Mouse (Mus musculus): ENCODE data around the gene Ankef1. TPM values are rescaled to one million over a fixed set of nuclear protein-coding genes. Genes with fewer than 3 reads are reported as not detected.

The Ankef1 gene
- total and polyA plus RNA-seq, 3 experiments, result not detected

- no peak for DNase-seq (ENCODE audit: extremely low read depth)
- in situ Hi-C loops (cut with MboI; ENCODE audit: low pct_ligation_motif_present, low pct_unique_long_range_greater_than_20kb, low sequenced_read_pairs), result no loop called here
- dilution Hi-C loops (cut with MboI; ENCODE audit: extremely low pct_ligation_motif_present, extremely low pct_unique_long_range_greater_than_20kb, low sequenced_read_pairs), result no loop called here
- Histone ChIP-seq H3K27me3 (replicated peaks) (no peaks in the 10 kb centered on the region), H3K4me3 (replicated peaks in 1 of 3; ENCODE audit: low read depth in 2 of 3, low read length in 2 of 3, poor library complexity in 1 of 3) (no peak overlapping the region), H3K79me2 (replicated peaks; ENCODE audit: control insufficient read depth, extremely low read depth, insufficient read depth, poor library complexity, severe bottlenecking) (no peaks in the 10 kb centered on the region), H3K36me3 (replicated peaks in 1 of 2; ENCODE audit: control insufficient read depth in 1 of 2, insufficient read depth in 1 of 2, low read length in 1 of 2) (no peaks in the 10 kb centered on the region), H3K27ac (ENCODE audit: insufficient read depth, low read depth) (no peak overlapping the region), H3K4me1 (ENCODE audit: control insufficient read depth in 1 of 2, insufficient read depth in 2 of 2) (no peaks in the 10 kb centered on the region), H3K9ac (ENCODE audit: insufficient read depth, low read depth) (no peak overlapping the region), H3K4me2 (ENCODE audit: insufficient read depth, low read depth, poor library complexity, severe bottlenecking) (no peak overlapping the region), H3K9me3 (replicated peaks; ENCODE audit: low read length) (peaks cover 14% of the 10 kb centered on the region)
- TF ChIP-seq MYC (IDR thresholded peaks at IDR 0.05; ENCODE audit: low read depth, low read length), result no peak
- no peak for TF ChIP-seq MEF2A (IDR thresholded peaks at IDR 0.05; ENCODE audit: borderline replicate concordance, low read depth, low read length)
- TF ChIP-seq CHD1 (IDR thresholded peaks at IDR 0.05; ENCODE audit: low read depth, low read length), result no peak
Observed at GRCm38 (mm10) chr2:136532033-136532432, 30.3 kb downstream of the Ankef1 start.

GRCm38 (mm10) chr2:136558020-136558419, 56.3 kb downstream of the Ankef1 start:
- H3K9ac ChIP-seq (ENCODE audit: insufficient read depth, low read depth), result no peak overlapping the region
- H3K27ac ChIP-seq (ENCODE audit: insufficient read depth, low read depth), result no peak overlapping the region
- TF ChIP-seq CTCF (conservative IDR thresholded peaks at IDR 0.05 in 1 of 2, IDR thresholded peaks at IDR 0.05 in 1 of 2; ENCODE audit: low read depth in 2 of 2, low read length in 2 of 2) (peak in 1 of 2 experiments; percentile 4; a peak in 1 of 4 replicates), USF2 (conservative IDR thresholded peaks at IDR 0.05; ENCODE audit: low read depth, low read length) (no peak), NRF1 (IDR thresholded peaks at IDR 0.05; ENCODE audit: low read depth, low read length) (no peak)
- H3K27me3 ChIP-seq (replicated peaks), result no peaks in the 10 kb centered on the region
- no peaks in the 10 kb centered on the region for H3K79me2 ChIP-seq (replicated peaks; ENCODE audit: control insufficient read depth, extremely low read depth, insufficient read depth, poor library complexity, severe bottlenecking)
- in situ Hi-C loops (cut with MboI; ENCODE audit: low pct_ligation_motif_present, low pct_unique_long_range_greater_than_20kb, low sequenced_read_pairs), result no loop called here
- no peak overlapping the region for H3K4me2 ChIP-seq (ENCODE audit: insufficient read depth, low read depth, poor library complexity, severe bottlenecking)
- H3K4me3 ChIP-seq (replicated peaks in 1 of 3; ENCODE audit: low read depth in 2 of 3, low read length in 2 of 3, poor library complexity in 1 of 3), result no peak overlapping the region
- DNase-seq (ENCODE audit: extremely low read depth), result peak; percentile 7
- dilution Hi-C loops (cut with MboI; ENCODE audit: extremely low pct_ligation_motif_present, extremely low pct_unique_long_range_greater_than_20kb, low sequenced_read_pairs), result no loop called here
- peaks cover 13% of the 10 kb centered on the region for H3K9me3 ChIP-seq (replicated peaks; ENCODE audit: low read length)
- H3K36me3 ChIP-seq (replicated peaks in 1 of 2; ENCODE audit: control insufficient read depth in 1 of 2, insufficient read depth in 1 of 2, low read length in 1 of 2), result no peaks in the 10 kb centered on the region
- no peaks in the 10 kb centered on the region for H3K4me1 ChIP-seq (ENCODE audit: control insufficient read depth in 1 of 2, insufficient read depth in 2 of 2)

GRCm38 (mm10) chr2:136562336-136562735, 60.6 kb downstream of the Ankef1 start:
- Histone ChIP-seq H3K27me3 (replicated peaks) (no peaks in the 10 kb centered on the region), H3K9ac (ENCODE audit: insufficient read depth, low read depth) (no peak overlapping the region), H3K9me3 (replicated peaks; ENCODE audit: low read length) (peaks cover 7% of the 10 kb centered on the region), H3K4me2 (ENCODE audit: insufficient read depth, low read depth, poor library complexity, severe bottlenecking) (no peak overlapping the region), H3K4me1 (ENCODE audit: control insufficient read depth in 1 of 2, insufficient read depth in 2 of 2) (no peaks in the 10 kb centered on the region), H3K27ac (ENCODE audit: insufficient read depth, low read depth) (no peak overlapping the region), H3K4me3 (replicated peaks in 1 of 3; ENCODE audit: low read depth in 2 of 3, low read length in 2 of 3, poor library complexity in 1 of 3) (no peak overlapping the region), H3K79me2 (replicated peaks; ENCODE audit: control insufficient read depth, extremely low read depth, insufficient read depth, poor library complexity, severe bottlenecking) (no peaks in the 10 kb centered on the region), H3K36me3 (replicated peaks in 1 of 2; ENCODE audit: control insufficient read depth in 1 of 2, insufficient read depth in 1 of 2, low read length in 1 of 2) (no peaks in the 10 kb centered on the region)
- TF ChIP-seq ZMIZ1 (IDR thresholded peaks at IDR 0.05; ENCODE audit: low read depth, low read length) (no peak), PAX5 (IDR thresholded peaks at IDR 0.05; ENCODE audit: low read length) (no peak), TCF12 (IDR thresholded peaks at IDR 0.05; ENCODE audit: low read depth, low read length) (no peak), ZC3H11A (IDR thresholded peaks at IDR 0.05; ENCODE audit: low read depth, low read length) (no peak), TBP (conservative IDR thresholded peaks at IDR 0.05; ENCODE audit: low read depth, low read length) (no peak), CTCF (conservative IDR thresholded peaks at IDR 0.05 in 1 of 2, IDR thresholded peaks at IDR 0.05 in 1 of 2; ENCODE audit: low read depth in 2 of 2, low read length in 2 of 2) (no peak), USF2 (conservative IDR thresholded peaks at IDR 0.05; ENCODE audit: low read depth, low read length) (no peak), GABPA (IDR thresholded peaks at IDR 0.05; ENCODE audit: insufficient replicate concordance, low read depth, low read length) (no peak), RCOR1 (conservative IDR thresholded peaks at IDR 0.05; ENCODE audit: low read depth, low read length) (no peak), ZNF384 (IDR thresholded peaks at IDR 0.05; ENCODE audit: low read depth, low read length) (no peak), EP300 (IDR thresholded peaks at IDR 0.05; ENCODE audit: low read length) (no peak), MAX (IDR thresholded peaks at IDR 0.05; ENCODE audit: low read length) (no peak), ELF1 (IDR thresholded peaks at IDR 0.05; ENCODE audit: low read depth, low read length) (no peak), CHD1 (IDR thresholded peaks at IDR 0.05; ENCODE audit: low read depth, low read length) (no peak), SMC3 (IDR thresholded peaks at IDR 0.05; ENCODE audit: low read depth, low read length) (no peak)
- DNase-seq (ENCODE audit: extremely low read depth), result no peak
- dilution Hi-C loops (cut with MboI; ENCODE audit: extremely low pct_ligation_motif_present, extremely low pct_unique_long_range_greater_than_20kb, low sequenced_read_pairs) (no loop called here), in situ Hi-C loops (cut with MboI; ENCODE audit: low pct_ligation_motif_present, low pct_unique_long_range_greater_than_20kb, low sequenced_read_pairs) (no loop called here)
